Mouse (Mus musculus) G1E-ER4 (cell line): Measurements from ENCODE around the gene Spata13. TPM values are rescaled to one million over a fixed set of nuclear protein-coding genes. Genes with fewer than 3 reads are reported as not detected.

ENCODE experiments used
- GATA1 ChIP-seq: IDR thresholded peaks from one replicate; pipeline ENCODE4 v1.8.0; 2012; ENCODE audit warnings: low read length, inconsistent platforms
- polyA plus RNA-seq: library from polyadenylated mRNA; stranded (reverse); fragments of >175 nt; gene quantifications from 2 replicates; pipeline ENCODE4 v1.2.3, GENCODE M21; 2012

Gene Spata13
- 0.02 and 0.06 TPM in 2 replicates for polyA plus RNA-seq

- TF ChIP-seq GATA1, result no peak
These were observed at the start of gene Spata13 for GRCm38 (mm10) chr14:60633961-60634864. Spata13 (plus strand) TSS chr14:60634001.

- TF ChIP-seq GATA1, result no peak
These were observed 46.9 kb upstream of the Spata13 start for GRCm38 (mm10) chr14:60586687-60587453.

- TF ChIP-seq GATA1, result no peak
These were observed 44.8 kb upstream of the Spata13 start for GRCm38 (mm10) chr14:60589001-60589400.

GRCm38 (mm10) chr14:60592339-60592738 is 41.5 kb upstream of the Spata13 start:
- TF ChIP-seq GATA1, result no peak

GRCm38 (mm10) chr14:60592822-60593221 is 41.0 kb upstream of the Spata13 start:
- no peak for TF ChIP-seq GATA1

GRCm38 (mm10) chr14:60597571-60597970 is 36.2 kb upstream of the Spata13 start:
- TF ChIP-seq GATA1, result no peak

- no peak for TF ChIP-seq GATA1
These were observed 34.8 kb upstream of the Spata13 start for GRCm38 (mm10) chr14:60599044-60599443.

- TF ChIP-seq GATA1, result no peak
These were observed 28.2 kb upstream of the Spata13 start for GRCm38 (mm10) chr14:60605564-60605963.

- no peak for TF ChIP-seq GATA1
These were observed 27.6 kb upstream of the Spata13 start for GRCm38 (mm10) chr14:60606194-60606593.

- no peak for TF ChIP-seq GATA1
These were observed 26.1 kb upstream of the Spata13 start for GRCm38 (mm10) chr14:60607743-60608142.

- TF ChIP-seq GATA1, result no peak
These were observed 24.6 kb upstream of the Spata13 start for GRCm38 (mm10) chr14:60609160-60609559.

GRCm38 (mm10) chr14:60612671-60613070 is 21.1 kb upstream of the Spata13 start:
- no peak for TF ChIP-seq GATA1

- no peak for TF ChIP-seq GATA1
These were observed 12.7 kb upstream of the Spata13 start for GRCm38 (mm10) chr14:60621076-60621475.

GRCm38 (mm10) chr14:60625486-60625885 is 8.3 kb upstream of the Spata13 start:
- TF ChIP-seq GATA1, result no peak

GRCm38 (mm10) chr14:60629887-60630460 is 3.8 kb upstream of the Spata13 start:
- no peak for TF ChIP-seq GATA1

- no peak for TF ChIP-seq GATA1
These were observed 2.8 kb upstream of the Spata13 start for GRCm38 (mm10) chr14:60630981-60631380.
